Mouse (Mus musculus) mouse trophoblast stem cell (cell line): Measurements from ENCODE around the gene Macc1.

Experiments
- in situ Hi-C, 2 experiments: fragments of 300-500 bp; cut with MseI, MboI; formaldehyde crosslinking; loops; 2 replicates in 1 of 2; 3 replicates in 1 of 2; pipeline ENCODE4 v1.15.1; 2025

Gene Macc1

GRCm38 (mm10) chr12:119483296-119483695 is 169.2 kb downstream of the Macc1 start:
- in situ Hi-C loops: no loop called here

- in situ Hi-C loops: no loop called here
Measured at GRCm38 (mm10) chr12:119483922-119484631, 170.0 kb downstream of the Macc1 start.

GRCm38 (mm10) chr12:119511145-119511544 is 197.1 kb downstream of the Macc1 start:
- in situ Hi-C loops: no loop called here
